Mouse (Mus musculus) MEL (cell line): ENCODE measurements around the gene Erg.

Experiments
- CTCF ChIP-seq, 3 experiments: IDR thresholded peaks in 2 of 3; conservative IDR thresholded peaks in 1 of 3; 2 replicates each; pipeline ENCODE4 v1.5.1; 2011 to 2012; ENCODE audit warnings: low read length in 3 of 3, low read depth in 2 of 3, mild to moderate bottlenecking in 2 of 3, improper control_type of control experiment in 1 of 3, inconsistent platforms in 1 of 3, mixed read lengths in 1 of 3, moderate library complexity in 1 of 3; ENCODE audit not compliant: control insufficient read depth in 1 of 3, insufficient read depth in 1 of 3, poor library complexity in 1 of 3, severe bottlenecking in 1 of 3
- E2F4 ChIP-seq: IDR thresholded peaks from 2 replicates; pipeline ENCODE4 v1.6.1; 2011; ENCODE audit warnings: low read depth, low read length, improper control_type of control experiment, borderline replicate concordance
- ELF1 ChIP-seq: IDR thresholded peaks from 2 replicates; pipeline ENCODE4 v1.6.1; 2014; ENCODE audit warnings: low read depth, mild to moderate bottlenecking, inconsistent platforms, low read length, improper control_type of control experiment, moderate library complexity
- ETS1 ChIP-seq: IDR thresholded peaks from 2 replicates; pipeline ENCODE4 v1.6.1; 2012; ENCODE audit warnings: low read depth, mild to moderate bottlenecking, inconsistent platforms, low read length, improper control_type of control experiment, moderate library complexity
- GATA1 ChIP-seq: IDR thresholded peaks from 2 replicates; pipeline ENCODE4 v1.6.1; 2011; ENCODE audit warnings: low read depth, low read length, improper control_type of control experiment
- MAFK ChIP-seq: IDR thresholded peaks from 2 replicates; pipeline ENCODE4 v1.6.1; 2011; ENCODE audit warnings: low read depth, mild to moderate bottlenecking, low read length, improper control_type of control experiment, borderline replicate concordance
- MAX ChIP-seq: IDR thresholded peaks from 2 replicates; pipeline ENCODE4 v1.6.1; 2011; ENCODE audit warnings: low read length, improper control_type of control experiment
- POLR2A ChIP-seq, 2 experiments: IDR thresholded peaks; 2 replicates each; pipeline ENCODE4 v1.6.1; 2011 to 2012; ENCODE audit warnings: low read length in 2 of 2, mild to moderate bottlenecking in 2 of 2, control low read depth in 1 of 2, improper control_type of control experiment in 1 of 2, low read depth in 1 of 2, moderate library complexity in 1 of 2; ENCODE audit not compliant: control insufficient read depth in 1 of 2, insufficient read depth in 1 of 2, poor library complexity in 1 of 2

GRCm38 (mm10) chr16:95388811-95389529 lies 197.4 kb downstream of the Erg start:
- TF ChIP-seq ELF1: no peak
- no peak for TF ChIP-seq MAX
- no peak for TF ChIP-seq CTCF (IDR thresholded peaks at IDR 0.05 in 2 of 3, conservative IDR thresholded peaks at IDR 0.05 in 1 of 3; ENCODE audit: control insufficient read depth in 1 of 3, insufficient read depth in 1 of 3, low read depth in 2 of 3, low read length in 3 of 3, poor library complexity in 1 of 3, severe bottlenecking in 1 of 3)
- no peak for TF ChIP-seq POLR2A (IDR thresholded peaks at IDR 0.05; ENCODE audit: control insufficient read depth in 1 of 2, insufficient read depth in 1 of 2, low read depth in 1 of 2, low read length in 2 of 2, poor library complexity in 1 of 2)
- TF ChIP-seq GATA1: no peak
- TF ChIP-seq E2F4: no peak
- no peak for TF ChIP-seq MAFK
- peak; percentile 51; the same call in 1 of the 2 replicates for TF ChIP-seq ETS1
